Mouse (Mus musculus) gastrocnemius, postnatal 14 days (tissue): ENCODE results near the gene Sla2. TPM values are rescaled to one million over a fixed set of nuclear protein-coding genes. Genes with fewer than 3 reads are reported as not detected.
"Not testable (repeated sequence)": the region's sequence is repeated elsewhere in the genome, so short reads cannot be mapped to it uniquely, and the experiment has no call there.

Experiments used
- DNase-seq: peaks from one replicate; pipeline ENCODE4 v3.0.0; 2021; ENCODE audit warnings: mixed read lengths
- intact Hi-C: fragments of 180-260 bp; cut with DNase I; formaldehyde crosslinking; loops from one replicate; pipeline ENCODE4 v1.15.1; 2025; ENCODE audit warnings: low total_unique reads
- total RNA-seq, 2 experiments: library from RNA; stranded (reverse); gene quantifications; 2 replicates each; pipeline ENCODE4 v1.2.3; 2021

Gene Sla2
- total RNA-seq, 2 experiments from 2014 or later, result not detected

DNA sequence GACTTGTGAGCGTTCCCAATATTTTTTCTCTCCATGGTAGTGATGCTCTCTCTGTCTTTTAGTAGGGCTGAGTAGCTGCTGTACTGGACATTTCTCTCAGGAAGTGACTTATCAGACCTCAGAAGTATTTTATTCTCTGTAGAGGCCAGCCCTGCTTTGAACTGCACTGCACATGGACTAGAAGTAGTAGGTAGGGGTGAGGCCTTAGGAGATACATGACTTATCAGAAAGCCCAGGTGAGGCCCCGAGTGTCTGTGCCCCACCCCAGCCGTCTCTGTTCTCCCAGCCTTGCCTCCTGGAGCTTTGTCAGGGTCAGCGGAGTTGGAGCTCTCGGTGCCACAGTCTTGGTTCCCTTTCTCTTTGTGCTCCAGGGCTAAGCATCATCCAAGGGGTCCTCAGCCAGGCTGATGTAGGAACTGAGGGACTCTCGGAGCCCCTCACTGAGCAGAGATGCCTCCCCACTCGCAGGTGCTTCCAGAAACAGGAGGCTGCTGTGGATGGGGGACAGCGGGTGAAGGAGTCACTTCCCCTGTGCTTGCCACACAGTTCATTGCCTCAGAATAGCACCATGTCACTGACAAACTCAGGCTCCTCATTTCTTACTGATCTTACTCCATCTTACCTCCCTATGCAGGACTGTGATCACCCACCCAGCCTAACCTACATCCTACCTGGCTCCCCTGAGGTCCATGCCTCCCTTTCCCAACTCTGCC is 12.8 kb downstream of the Sla2 start:
- DNase-seq, result no peak
- intact Hi-C loops, result loop anchor here (10.0 kb wide), 1 partner anchor 221 kb away; no protein-coding TSS in a partner anchor

GRCm38 (mm10) chr2:156873629-156874028 is 13.4 kb downstream of the Sla2 start:
- intact Hi-C loops, result loop anchor here (10.0 kb wide), 1 partner anchor 221 kb away; no protein-coding TSS in a partner anchor
- DNase-seq, result peak; percentile 38

- DNase-seq, result peak; percentile 32
- intact Hi-C loops, result loop anchor here (10.0 kb wide), 1 partner anchor 224 kb away; no protein-coding TSS in a partner anchor
These were observed 16.5 kb downstream of the Sla2 start for GRCm38 (mm10) chr2:156870519-156870918.

- intact Hi-C loops, result no loop called here
- DNase-seq, result no peak
These were observed 17.4 kb downstream of the Sla2 start for GRCm38 (mm10) chr2:156869554-156869953.

DNA sequence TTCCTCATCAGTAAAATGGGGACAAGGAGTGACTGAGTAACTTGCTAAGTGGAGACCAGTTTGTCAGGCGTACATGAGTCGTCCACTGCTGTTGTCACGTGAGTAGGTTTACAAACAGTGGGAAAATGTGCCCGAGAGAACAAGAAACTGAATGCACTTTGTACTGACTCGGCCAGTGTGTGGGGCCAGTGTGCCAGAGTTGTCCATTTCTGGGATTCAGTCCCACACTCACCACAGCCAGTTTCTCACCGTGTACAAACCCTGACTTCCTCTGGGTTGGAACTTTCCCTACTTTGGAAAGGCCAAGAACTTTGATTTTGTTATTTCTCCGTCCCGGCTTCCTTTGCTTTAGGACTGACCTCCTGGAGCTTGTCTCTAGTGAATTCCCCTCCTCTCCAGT is 18.0 kb downstream of the Sla2 start:
- intact Hi-C loops, result no loop called here
- DNase-seq, result no peak

GRCm38 (mm10) chr2:156864481-156864880 is 22.5 kb downstream of the Sla2 start:
- intact Hi-C loops, result no loop called here
- no peak for DNase-seq

DNA sequence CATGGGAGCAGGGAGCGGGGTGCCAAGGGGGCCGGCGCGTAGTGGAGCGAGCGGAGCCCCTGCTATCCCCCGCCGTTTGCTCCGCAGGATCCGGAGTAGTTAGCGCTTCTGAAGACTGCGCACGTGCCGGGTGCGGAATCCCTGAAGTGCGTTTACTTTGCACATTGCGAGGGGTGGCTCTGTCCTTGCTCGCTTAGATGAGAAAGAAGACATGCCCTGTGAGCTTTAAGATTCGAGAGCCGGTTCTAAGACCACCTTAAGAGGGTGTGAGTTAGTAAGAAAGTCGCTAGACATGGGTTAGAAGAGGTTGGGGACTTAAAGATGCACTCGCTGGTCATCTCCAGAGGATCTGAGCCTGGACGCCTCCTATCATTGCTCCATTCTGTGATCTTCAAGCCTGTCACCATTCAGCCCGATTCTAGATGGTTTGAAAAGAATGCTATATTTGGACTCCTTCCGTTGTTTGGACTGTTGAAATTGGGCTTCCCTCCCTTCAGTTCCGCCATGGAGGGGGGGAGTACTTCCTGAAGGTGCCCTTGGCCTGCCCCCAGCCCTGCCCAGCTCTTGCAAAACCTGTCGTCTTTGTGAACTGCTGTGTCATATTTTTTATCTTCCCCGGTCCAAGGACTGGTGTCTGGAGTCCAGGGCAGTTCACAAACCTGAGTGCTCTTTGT is 23.4 kb downstream of the Sla2 start:
- intact Hi-C loops, result no loop called here
- no peak for DNase-seq

GRCm38 (mm10) chr2:156862772-156863486 is 24.1 kb downstream of the Sla2 start, which contains the start of gene Rab5if:
Rab5if (plus strand) TSS chr2:156863128.
- intact Hi-C loops, result no loop called here
- peak; percentile 99 for DNase-seq

DNA sequence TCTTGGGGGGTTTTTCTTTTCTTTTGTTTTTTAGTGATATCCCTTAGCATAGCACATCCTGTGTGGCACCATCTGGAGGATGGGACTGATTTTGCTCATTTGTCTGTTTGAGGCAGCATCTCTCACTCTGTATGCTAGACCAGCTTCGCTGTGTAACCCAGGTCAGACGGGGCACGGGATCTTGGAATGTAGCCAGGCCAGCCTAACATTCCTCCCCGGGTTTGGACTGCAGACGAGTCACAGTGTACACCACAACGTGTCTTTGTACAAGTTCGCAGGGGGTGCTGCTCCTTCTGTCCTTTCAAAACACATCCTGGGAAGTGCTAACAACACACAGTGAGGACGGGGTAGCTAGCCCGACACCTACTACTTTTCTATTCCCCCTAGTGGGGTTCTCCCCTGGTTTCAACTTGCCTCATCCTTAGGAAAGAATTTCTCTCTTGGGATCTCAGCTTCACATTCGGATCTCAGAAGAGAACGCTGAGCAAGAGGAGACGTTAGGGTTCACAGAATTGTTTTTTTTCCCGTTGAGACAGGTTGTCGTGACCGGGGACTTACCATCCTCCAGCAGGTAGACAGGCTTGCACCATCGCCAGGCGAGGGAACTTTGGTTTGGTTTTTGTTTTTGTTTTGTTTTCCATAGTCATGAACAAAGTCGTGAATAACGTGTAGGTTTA is 24.8 kb downstream of the Sla2 start:
- DNase-seq, result peak; percentile 18
- intact Hi-C loops, result no loop called here

- intact Hi-C loops, result no loop called here
- DNase-seq, result no peak
These were observed 28.3 kb downstream of the Sla2 start for GRCm38 (mm10) chr2:156858671-156859070.

GRCm38 (mm10) chr2:156857835-156858234 is 29.2 kb downstream of the Sla2 start, which contains the start of gene 4930518I15Rik:
4930518I15Rik (minus strand) TSS chr2:156857946.
- no peak for DNase-seq
- intact Hi-C loops, result no loop called here

DNA sequence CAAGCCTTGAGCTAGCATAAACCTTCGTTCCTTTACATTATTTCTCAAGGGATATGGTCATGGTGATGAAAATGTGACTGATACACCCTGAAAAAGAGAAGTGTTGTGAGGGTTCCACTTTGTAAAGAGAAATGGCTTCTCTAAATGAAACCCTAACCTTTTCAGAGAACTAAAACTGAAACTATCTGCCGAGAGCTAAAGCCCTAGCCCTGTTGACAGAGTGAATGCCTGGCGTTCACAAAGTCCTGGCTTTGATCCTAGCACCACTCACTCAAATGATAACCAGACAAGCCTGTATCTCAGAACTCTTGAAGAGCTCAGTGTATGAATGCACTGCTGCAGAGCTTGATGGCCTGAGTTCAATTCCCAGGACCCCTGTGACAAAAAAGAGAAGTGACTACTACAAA is 29.6 kb downstream of the Sla2 start:
- DNase-seq, result no peak
- intact Hi-C loops, result no loop called here

GRCm38 (mm10) chr2:156856311-156856710 is 30.7 kb downstream of the Sla2 start:
- intact Hi-C loops, result no loop called here
- DNase-seq, result no peak

- DNase-seq, result peak; percentile 17
- intact Hi-C loops, result loop anchor here (5.0 kb wide), 1 partner anchor 47 kb away; no protein-coding TSS in a partner anchor
These were observed 32.8 kb downstream of the Sla2 start for GRCm38 (mm10) chr2:156853999-156854771.

GRCm38 (mm10) chr2:156853584-156853983 is 33.4 kb downstream of the Sla2 start:
- intact Hi-C loops, result loop anchor here (5.0 kb wide), 1 partner anchor 46 kb away; no protein-coding TSS in a partner anchor
- DNase-seq, result not testable (repeated sequence)

GRCm38 (mm10) chr2:156850505-156850904 is 36.5 kb downstream of the Sla2 start:
- DNase-seq, result no peak
- intact Hi-C loops, result loop anchor here (5.0 kb wide), 1 partner anchor 43 kb away; no protein-coding TSS in a partner anchor

- peak; percentile 27 for DNase-seq
- intact Hi-C loops, result no loop called here
These were observed 38.3 kb downstream of the Sla2 start for GRCm38 (mm10) chr2:156848526-156849182.

GRCm38 (mm10) chr2:156847653-156848052 is 39.3 kb downstream of the Sla2 start:
- intact Hi-C loops, result no loop called here
- DNase-seq, result no peak
